Mouse (Mus musculus) ovary, postnatal 14 days (tissue): ENCODE measurements around the gene Miox.

Experiments
- DNase-seq: peaks from one replicate; pipeline ENCODE4 v3.0.0; 2022; ENCODE audit warnings: low spot score

Gene Miox

GRCm38 (mm10) chr15:89315190-89315731 is 18.9 kb upstream of the Miox start, which contains the start of gene Sbf1:
Sbf1 (minus strand) TSS chr15:89315311.
- peak; percentile 93 for DNase-seq

GRCm38 (mm10) chr15:89316146-89316545 is 18.1 kb upstream of the Miox start:
- DNase-seq = no peak

DNA sequence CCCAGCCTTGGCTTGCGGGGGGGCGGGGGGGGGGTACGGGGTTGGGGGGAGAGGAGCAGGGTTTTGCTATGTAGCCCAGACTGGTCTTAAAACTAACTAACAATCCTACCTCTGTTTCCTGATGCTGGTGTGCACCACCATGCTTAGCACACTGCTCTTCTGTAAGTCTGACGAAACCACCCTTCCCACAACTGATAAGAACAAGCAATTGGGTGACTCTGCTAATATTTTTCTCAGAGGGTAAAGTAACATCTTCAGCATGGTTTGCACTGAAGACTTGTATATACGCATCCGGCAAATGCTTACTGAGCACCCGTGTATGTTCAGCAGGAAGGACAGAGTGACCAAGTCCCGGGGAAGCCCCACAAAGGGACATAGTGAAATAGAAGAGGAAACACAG is 12.9 kb upstream of the Miox start:
- no peak for DNase-seq

DNA sequence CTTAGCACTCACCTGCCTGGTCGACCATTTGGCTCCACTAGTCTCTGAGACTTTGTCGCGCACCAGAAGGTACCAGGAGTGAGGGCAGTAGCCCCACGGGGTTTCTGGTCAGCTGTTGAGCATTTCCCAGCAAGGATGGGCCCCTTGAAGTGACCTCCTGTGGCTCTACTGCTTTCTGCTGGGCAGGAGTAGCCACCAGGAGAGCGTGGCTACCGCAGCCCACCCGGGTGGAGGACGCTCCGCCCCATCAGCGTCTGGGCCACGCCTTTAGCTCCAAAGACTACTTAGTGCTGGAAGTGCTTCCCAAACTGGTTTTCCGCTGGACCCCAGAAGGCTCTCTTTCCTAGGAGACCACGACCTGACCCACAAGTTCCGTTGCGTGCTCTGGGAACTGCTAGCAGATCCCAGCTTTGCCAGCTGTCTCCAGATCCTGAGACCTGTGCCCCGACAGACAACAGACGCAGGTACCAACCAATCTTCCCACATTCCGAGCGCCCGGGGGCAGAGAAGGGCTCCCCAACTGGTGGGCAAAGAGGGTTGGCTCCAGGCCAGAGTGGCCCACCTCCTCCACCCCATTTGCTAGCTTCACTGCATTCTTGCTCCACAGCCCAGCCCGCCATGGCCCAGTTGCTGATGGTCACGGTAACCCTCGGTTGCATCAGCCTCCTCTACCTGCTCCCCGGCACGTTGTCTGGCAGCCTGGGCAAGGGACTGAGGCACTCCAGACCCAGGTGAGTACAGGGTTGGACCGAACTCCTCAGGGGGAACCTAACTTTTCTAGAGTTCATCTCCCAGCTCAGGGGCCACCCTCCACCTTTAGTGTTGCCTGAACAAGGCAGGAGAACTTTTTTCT is 11.3 kb upstream of the Miox start, which contains the start of gene Adm2:
Gene Adm2, plus strand, starts transcription at position 51 of the 853 bp plus-strand sequence.
- no peak for DNase-seq

GRCm38 (mm10) chr15:89323656-89324055 is 10.5 kb upstream of the Miox start:
- DNase-seq = no peak

DNA sequence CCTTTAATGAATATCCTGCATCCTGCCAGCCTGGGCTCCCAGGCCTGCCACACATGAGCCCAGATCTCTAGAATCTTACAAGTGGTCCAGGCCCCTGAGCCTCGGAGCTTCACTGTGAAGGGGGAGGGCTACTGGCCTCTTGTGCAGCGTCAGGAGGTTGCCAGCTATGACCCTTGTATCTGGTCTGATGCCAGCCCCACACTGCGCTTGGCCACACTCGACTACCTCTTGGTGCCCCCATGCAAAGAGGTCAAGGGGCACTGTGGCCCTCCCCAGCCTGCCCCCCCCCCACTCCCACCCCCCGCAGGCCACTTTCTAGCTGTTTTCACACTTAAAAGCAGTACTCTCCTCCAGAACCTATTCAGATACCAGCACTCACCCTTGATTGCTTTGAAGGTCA is 7.8 kb upstream of the Miox start:
- DNase-seq = no peak

DNA sequence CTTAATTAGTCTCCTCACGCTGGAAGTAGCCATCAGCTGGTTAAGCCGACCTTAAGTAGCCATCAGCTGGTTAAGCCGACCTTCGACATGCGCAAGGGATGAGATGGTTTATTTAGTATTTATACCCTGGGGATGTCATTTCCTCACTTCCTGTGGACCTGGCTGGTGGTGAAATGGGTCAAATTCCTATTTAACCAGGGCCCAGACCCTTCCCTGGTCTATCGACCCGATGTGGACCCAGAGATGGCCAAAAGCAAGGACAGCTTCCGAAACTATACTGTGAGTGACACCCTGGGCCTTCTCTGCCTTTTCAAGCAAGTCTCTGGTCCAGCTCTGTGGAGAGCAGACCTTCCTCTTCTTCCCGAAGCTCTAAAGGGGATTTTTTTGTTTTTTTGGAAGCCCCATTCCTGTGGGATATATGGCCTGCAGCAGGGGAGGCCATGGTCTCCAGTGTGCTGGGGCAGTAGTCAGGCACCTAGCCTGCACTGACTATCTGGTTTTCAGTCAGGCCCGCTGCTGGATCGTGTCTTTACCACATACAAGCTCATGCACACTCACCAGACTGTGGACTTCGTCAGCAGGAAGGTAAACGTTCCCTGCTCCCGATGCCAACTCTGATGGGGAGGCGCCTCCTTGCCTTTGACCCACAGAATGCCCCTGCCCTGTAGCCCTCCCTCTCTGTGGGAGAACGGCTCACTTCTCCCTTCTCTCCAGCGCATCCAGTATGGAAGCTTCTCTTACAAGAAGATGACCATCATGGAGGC is 758 bp downstream of the Miox start:
- no peak for DNase-seq

- no peak for DNase-seq
Measured at GRCm38 (mm10) chr15:89336422-89336821, 2.2 kb downstream of the Miox start.

DNA sequence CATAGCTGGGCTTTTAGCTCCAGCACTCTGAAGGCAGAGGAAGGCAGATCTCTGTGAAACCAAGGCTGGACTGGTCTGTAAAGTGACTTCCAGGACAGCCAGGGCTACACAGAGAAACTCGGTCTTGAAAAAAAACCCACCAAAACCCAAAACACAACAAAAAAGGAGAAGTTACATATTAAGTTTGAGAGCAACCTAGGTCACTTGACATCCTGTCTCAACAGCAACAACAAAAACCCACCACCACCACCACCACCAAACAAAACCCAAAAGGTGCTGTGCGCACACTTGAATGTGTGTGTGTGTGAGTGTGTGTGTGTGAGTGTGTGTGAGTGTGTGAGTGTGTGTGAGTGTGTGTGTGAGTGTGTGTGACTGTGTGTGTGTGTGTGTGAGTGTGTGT is 5.5 kb downstream of the Miox start:
- no peak for DNase-seq

GRCm38 (mm10) chr15:89340136-89340535 is 5.9 kb downstream of the Miox start:
- DNase-seq = no peak

- DNase-seq = no peak
Measured at GRCm38 (mm10) chr15:89341678-89342077, 7.5 kb downstream of the Miox start.

- DNase-seq = no peak
Measured at GRCm38 (mm10) chr15:89343325-89343724, 9.1 kb downstream of the Miox start.

DNA sequence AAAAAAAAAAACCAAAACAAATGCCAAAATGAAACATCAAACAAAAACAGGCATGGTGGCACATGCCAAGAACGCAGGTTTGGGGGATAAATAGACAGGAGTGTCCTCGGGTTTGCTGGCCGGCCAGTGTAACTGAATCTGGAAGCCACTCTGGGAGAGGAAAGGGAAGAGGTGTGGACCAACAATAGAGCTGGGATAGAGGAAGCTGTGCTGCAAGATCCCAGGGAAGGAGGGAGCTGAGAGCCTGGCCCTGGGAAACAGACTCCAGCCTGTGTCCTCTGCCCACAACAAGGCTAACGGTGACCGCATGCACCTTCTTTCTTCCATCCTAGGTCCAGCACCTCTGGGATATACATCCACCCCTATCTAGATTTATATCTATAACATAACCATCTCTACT is 16.2 kb downstream of the Miox start:
- no peak for DNase-seq

GRCm38 (mm10) chr15:89351302-89351701 is 17.1 kb downstream of the Miox start:
- DNase-seq = no peak

DNA sequence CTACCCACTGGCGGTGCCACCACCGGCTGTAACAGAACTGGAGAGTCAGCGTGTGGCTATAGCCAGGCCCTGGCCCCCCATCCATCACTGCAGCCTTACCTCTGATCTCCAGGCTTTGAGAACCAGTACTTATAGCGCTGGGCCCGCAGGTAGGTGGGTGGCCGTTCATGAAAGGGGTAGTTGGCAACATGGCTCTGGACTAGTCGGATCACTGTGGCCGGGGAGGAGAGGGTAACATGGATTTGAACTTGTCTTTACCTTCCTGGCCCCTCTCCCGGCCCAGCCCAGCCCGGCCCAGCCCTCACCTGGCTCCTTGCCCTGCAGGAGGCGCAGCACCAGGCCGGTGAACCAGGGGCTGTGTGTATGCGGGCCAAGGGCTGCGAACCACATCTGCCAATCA is 17.9 kb downstream of the Miox start:
- no peak for DNase-seq

- no peak for DNase-seq
Measured at GRCm38 (mm10) chr15:89352795-89353194, 18.6 kb downstream of the Miox start.

- DNase-seq = no peak
Measured at GRCm38 (mm10) chr15:89353837-89354236, 19.6 kb downstream of the Miox start.

- no peak for DNase-seq
Measured at GRCm38 (mm10) chr15:89354455-89354854, 20.3 kb downstream of the Miox start.

DNA sequence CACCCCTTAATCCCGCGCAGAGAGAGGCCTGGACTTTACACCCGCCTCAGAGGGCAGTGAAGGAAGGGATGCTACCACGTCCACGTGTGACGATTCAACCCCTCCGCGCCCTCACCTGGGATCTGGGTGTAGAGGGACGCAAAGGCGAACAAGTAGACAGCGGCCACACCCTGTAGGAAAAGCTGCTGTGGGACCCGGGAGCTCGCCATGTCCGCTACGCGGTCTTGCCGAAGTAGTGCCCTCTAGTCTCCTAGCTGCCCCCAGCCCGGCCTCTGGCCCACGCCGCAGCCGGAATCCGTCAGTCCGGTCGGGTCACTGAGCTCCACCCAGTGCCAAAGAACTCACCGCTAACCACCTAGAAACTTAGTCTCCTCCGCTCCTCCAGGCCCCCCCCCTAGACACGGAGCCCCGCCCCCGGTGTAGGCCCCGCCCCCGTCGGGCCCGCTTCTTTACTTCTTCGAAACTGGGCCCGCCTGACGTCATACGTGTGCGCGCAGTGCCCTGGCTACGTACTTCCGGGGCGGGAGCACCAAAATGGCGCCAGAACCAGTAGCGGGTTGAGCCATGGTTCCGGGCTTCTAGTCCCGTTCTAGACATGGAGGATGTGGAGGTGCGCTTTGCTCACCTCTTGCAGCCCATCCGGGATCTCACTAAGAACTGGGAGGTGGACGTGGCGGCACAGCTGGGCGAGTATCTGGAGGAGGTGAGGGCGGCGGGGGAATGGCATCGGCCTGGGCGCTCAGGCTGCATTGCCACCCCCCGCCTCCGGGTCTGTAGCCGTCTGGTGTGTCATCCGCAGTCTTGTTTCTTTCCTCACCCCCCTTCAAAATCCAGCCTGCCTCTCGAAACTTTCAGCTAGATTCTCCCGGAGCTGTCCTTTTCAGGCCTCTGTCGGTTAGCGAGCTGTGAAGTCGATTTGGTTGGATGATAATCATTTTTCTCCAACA is 21.3 kb downstream of the Miox start, which contains the start of the genes Lmf2 and Ncaph2:
Gene Lmf2, minus strand, starts transcription at position 419 of the 947 bp plus-strand sequence.
Gene Ncaph2, plus strand, starts transcription at position 479 of the 947 bp plus-strand sequence.
- DNase-seq = peak; percentile 95

DNA sequence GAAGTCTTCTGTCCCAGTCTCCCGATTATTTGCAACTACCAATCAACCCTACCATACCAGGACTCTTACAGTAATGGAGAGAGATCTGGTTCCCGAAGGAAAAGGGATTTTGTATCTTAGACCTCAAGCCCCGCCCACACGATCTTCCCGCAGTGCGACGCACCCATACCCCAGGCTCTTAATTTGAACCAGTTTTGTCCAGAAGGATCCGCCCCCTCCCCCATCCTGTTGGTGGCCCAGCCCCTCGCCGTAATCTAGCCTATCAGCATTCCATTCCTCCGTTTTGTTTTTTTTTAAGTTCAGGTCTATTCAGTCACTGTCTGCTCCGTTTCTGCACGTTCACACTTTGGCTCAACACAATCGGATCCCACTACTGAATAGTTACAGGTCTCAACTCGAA is 22.2 kb downstream of the Miox start:
- DNase-seq = peak; percentile 55

DNA sequence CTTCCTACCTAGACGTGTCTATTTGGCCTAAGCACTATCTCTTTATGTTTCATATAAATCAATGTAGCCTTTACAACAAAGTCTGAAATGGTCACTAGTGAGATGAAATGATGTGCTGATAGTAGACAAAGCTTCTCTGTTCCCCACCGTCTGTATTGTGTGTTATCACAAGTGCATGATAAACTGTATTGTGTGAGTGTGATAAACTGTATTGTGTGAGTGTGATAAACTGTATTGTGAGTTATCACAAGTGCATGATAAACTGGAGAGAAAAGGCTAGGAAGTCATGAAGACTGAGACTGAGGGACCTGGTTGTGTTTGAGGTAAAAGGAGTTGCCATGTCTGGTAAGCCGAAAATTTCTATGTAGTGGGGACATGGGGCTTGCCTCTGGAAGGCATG is 24.6 kb downstream of the Miox start:
- no peak for DNase-seq

DNA sequence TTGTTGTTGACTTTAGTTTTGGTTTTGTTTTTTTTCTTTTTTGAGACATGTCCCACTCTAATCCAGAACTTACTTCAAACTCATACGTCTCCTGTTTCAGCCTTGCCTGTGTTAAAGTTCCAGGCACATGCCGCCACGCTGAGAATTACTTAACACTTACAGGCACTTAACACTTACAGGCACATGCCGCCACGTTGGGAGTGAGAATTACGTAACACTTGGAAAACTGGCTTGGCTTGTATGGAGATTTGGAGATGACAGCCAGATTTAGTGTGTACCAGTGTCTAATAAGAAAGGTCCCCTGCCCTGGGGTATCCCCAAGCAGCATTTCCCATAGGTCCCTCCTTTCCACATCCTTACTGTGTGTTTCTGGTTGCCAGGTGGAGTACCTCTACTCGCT is 28.9 kb downstream of the Miox start:
- DNase-seq = no peak
